Mouse (Mus musculus) spleen, postnatal 4 days (tissue): ENCODE measurements at regions not wholly inside any gene's neighbourhood (a gene's known extent, or its start where the extent isn't known, plus 50 kb on each side); places are given as distances from the start of the nearest gene placed in this dataset.
A peak's percentile ranks its signal among the peaks of the same experiment; 100 is the strongest.

Experiments used
- DNase-seq, 2 experiments: peaks; one replicate each; pipeline ENCODE4 v3.0.0; 2022; ENCODE audit warnings: low spot score in 2 of 2

- no peak for DNase-seq
These were observed 74.3 kb upstream of the A2m start for GRCm38 (mm10) chr6:121560852-121561251.

- DNase-seq, result no peak
These were observed 74.8 kb upstream of the A2m start for GRCm38 (mm10) chr6:121560393-121560793.

DNA sequence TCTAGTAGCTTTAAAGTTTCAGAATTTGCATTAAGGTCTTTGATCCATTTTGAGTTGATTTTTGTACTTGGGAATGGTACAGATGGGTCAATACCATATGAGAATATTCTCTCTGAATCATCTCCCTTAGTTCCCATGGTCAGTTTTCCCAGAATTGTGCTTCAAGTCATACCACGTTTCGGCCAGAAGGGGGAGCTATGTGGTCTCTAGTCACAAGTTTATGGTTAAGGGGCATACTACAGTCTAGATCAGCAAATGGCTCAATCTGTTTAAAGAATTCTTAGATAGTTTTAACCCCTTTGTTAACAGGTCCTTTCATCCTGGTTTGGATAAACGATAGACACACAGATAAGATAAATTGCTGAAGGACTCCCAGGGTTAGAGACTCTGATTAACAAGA, 78.7 kb upstream of the A2m start:
- no peak for DNase-seq

GRCm38 (mm10) chr6:121553501-121554132, 80.1 kb upstream of the Iqsec3 start:
- no peak for DNase-seq

- no peak for DNase-seq
These were observed 60.0 kb upstream of the Iqsec3 start for GRCm38 (mm10) chr6:121533521-121533920.

DNA sequence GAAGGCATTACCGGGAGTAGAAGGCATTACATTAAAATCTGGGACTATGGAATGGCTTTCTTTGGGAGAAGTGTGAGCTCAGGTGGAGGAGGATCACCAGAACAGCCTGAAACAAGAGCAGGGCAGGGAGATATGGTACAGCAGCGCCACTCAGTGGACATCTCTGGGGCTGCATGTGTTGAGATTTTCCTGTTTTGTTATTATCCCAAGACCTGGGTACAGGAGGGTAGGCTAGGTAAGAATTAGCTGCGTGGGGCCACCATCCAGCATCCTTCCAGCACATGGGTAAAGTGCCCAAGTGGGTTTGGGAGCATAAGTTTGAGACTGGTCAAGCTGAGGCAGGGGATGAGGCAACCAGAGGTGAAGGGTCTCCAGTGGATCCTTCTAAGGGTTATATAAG, 59.4 kb upstream of the Iqsec3 start:
- peak in 1 of 2 experiments; percentile 61 for DNase-seq

DNA sequence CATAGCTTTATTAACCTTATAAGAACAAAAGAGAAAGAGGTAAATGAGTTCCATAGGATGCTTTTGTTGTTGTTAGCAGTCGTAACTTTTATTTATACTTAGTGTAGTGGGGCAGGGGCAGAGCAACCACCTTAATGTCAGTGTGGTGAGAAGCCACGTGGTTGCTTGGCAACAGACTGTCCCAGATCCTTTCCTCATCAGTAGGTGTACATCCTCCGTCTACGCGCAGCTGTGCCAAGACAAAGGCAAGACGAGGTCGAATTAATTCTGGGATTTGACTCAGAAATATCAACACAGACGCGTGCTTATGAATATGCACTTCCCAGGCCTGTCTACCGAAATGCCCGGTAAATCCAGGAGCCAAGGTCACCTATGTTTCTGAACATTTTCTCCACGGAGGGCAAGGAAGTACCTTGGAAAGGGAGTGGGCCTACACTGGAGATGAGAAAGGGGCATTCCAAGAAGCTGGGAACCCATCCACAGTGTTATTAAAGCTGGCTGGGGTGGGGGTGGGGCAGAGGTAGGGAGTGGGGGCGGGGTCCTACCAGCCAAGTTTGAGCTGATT, 58.4 kb upstream of the Iqsec3 start:
- DNase-seq, result peak in 1 of 2 experiments; percentile 53

GRCm38 (mm10) chr6:121527281-121527680, 53.8 kb upstream of the Iqsec3 start:
- DNase-seq, result peak in 1 of 2 experiments; percentile 38

DNA sequence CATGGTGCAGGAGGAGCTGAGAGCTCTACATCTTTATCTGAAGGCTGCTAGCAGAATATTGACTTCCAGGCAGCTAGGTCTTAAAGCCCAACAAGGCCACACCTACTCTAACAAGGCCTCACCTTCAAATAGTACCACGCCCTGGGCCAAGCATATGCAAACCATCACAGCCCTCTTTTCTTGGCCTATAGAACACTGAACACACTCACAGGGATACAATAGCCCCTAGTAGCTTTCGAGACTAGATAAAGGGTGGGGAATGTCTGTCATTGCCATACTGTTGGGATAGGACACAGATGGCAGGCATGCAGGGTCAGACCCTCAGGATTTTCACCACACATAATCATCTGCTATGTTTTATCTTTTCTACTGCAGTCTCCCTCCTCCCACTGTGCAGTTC, 52.6 kb upstream of the Iqsec3 start:
- DNase-seq, result peak in 1 of 2 experiments; percentile 17

- DNase-seq, result peak; percentile 1 to 45
These were observed 51.1 kb upstream of the Iqsec3 start for GRCm38 (mm10) chr6:121524613-121524970.

- peak; percentile 5 to 43 for DNase-seq
These were observed 50.6 kb upstream of the Iqsec3 start for GRCm38 (mm10) chr6:121523882-121524612.
